Mouse (Mus musculus) heart, postnatal 0 days (tissue): ENCODE data around the gene Csnk1d. TPM values are rescaled to one million over a fixed set of nuclear protein-coding genes. Genes with fewer than 3 reads are reported as not detected.

Source experiments
- ATAC-seq: fragments of 200-750 bp; cut with Nextera tagmentation; 2 replicates; pipeline ENCODE4 v1.8.0; 2017; ENCODE audit warnings: low read depth, moderate number of reproducible peaks, moderate library complexity; ENCODE audit not compliant: insufficient read depth
- DNase-seq: peaks from one replicate; pipeline ENCODE4 v3.0.0-alpha.2; 2016; ENCODE audit warnings: low spot score
- H3K27ac ChIP-seq: fragments of 300-500 bp; sonication (generic); 2 replicates; pipeline ENCODE4 v1.5.1; 2014; ENCODE audit warnings: low read depth, mild to moderate bottlenecking
- H3K27me3 ChIP-seq: fragments of 300-500 bp; sonication (generic); 2 replicates; pipeline ENCODE4 v1.6.1; 2014; ENCODE audit warnings: low read length, mixed read lengths; ENCODE audit not compliant: control insufficient read depth, insufficient read depth
- H3K36me3 ChIP-seq: fragments of 300-500 bp; sonication (generic); replicated peaks from 2 replicates; pipeline ENCODE4 v1.6.1; 2014; ENCODE audit warnings: low read length, mixed read lengths; ENCODE audit not compliant: control insufficient read depth, insufficient read depth
- H3K4me1 ChIP-seq: fragments of 300-500 bp; sonication (generic); 2 replicates; pipeline ENCODE4 v1.6.1; 2014; ENCODE audit warnings: antibody characterized with exemption; ENCODE audit not compliant: control insufficient read depth, insufficient read depth
- H3K4me2 ChIP-seq: fragments of 300-500 bp; sonication (generic); 2 replicates; pipeline ENCODE4 v1.6.1; 2014; ENCODE audit warnings: low read depth, mild to moderate bottlenecking, low read length, moderate library complexity
- H3K4me3 ChIP-seq: fragments of 300-500 bp; sonication (generic); 2 replicates; pipeline ENCODE4 v1.5.1; 2014; ENCODE audit warnings: low read depth, low read length
- H3K9ac ChIP-seq: fragments of 300-500 bp; sonication (generic); replicated peaks from 2 replicates; pipeline ENCODE4 v1.6.1; 2014; ENCODE audit warnings: low read depth, low read length, mixed read lengths
- H3K9me3 ChIP-seq: fragments of 300-500 bp; sonication (generic); replicated peaks from 2 replicates; pipeline ENCODE4 v1.6.1; 2016; ENCODE audit warnings: low read length; ENCODE audit not compliant: control insufficient read depth
- CTCF ChIP-seq: IDR thresholded peaks from 2 replicates; pipeline ENCODE4 v1.5.1; 2016; ENCODE audit warnings: antibody characterized with exemption, control low read depth, low read depth
- EP300 ChIP-seq: IDR thresholded peaks from 2 replicates; pipeline ENCODE4 v1.6.1; 2016; ENCODE audit warnings: antibody characterized with exemption, low read depth
- WGBS: fragments of 180-500 bp; shearing (Covaris S2); extraction: QIAGEN DNeasy Blood & Tissue Kit; methylation state at CpG from one replicate; pipeline ENCODE4 v1.1.7; 2014; 5-methylcytosine and 5-hydroxymethylcytosine counted together
- polyA plus RNA-seq: library from polyadenylated mRNA; unstranded; fragments of >200 nt; fragmentation: Nextera tagmentation; extraction: Ambion mirVana; gene quantifications from 2 replicates; pipeline ENCODE4 v1.2.1, GENCODE M21; 2015
- total RNA-seq: library from RNA; depleted of rRNA; stranded (reverse); fragments of >200 nt; gene quantifications from 2 replicates; pipeline ENCODE4 v1.2.3, GENCODE M21; 2014; ENCODE audit warnings: low replicate concordance

The Csnk1d gene
- total and polyA plus RNA-seq, 2 experiments from 2014 or later, result 46.7 to 51.9 TPM

- Histone ChIP-seq H3K27ac (no peak overlapping the region), H3K27me3 (no peaks in the 10 kb centered on the region), H3K9me3 (no peaks in the 10 kb centered on the region), H3K4me2 (no peak overlapping the region), H3K36me3 (peaks cover 96% of the 10 kb centered on the region), H3K4me1 (no peaks in the 10 kb centered on the region), H3K9ac (no peak overlapping the region), H3K4me3 (no peak overlapping the region)
- TF ChIP-seq CTCF, result no peak
- no peak for TF ChIP-seq EP300
- ATAC-seq, result no peak
- no peak for DNase-seq
- 53% methylated on average over 6 of the region's 6 CpGs for WGBS
Measured at GRCm38 (mm10) chr11:120973318-120973717, 17.8 kb downstream of the Csnk1d start.

- no peak for TF ChIP-seq CTCF
- TF ChIP-seq EP300, result no peak
- Histone ChIP-seq H3K27me3 (no peaks in the 10 kb centered on the region), H3K4me2 (no peak overlapping the region), H3K4me3 (no peak overlapping the region), H3K9me3 (no peaks in the 10 kb centered on the region), H3K4me1 (no peaks in the 10 kb centered on the region), H3K36me3 (peaks cover 97% of the 10 kb centered on the region), H3K27ac (no peak overlapping the region), H3K9ac (no peak overlapping the region)
- DNase-seq, result no peak
- ATAC-seq, result no peak
- WGBS, result 91% methylated on average over 5 of the region's 5 CpGs
Measured at GRCm38 (mm10) chr11:120971237-120971636, 19.9 kb downstream of the Csnk1d start.

DNA sequence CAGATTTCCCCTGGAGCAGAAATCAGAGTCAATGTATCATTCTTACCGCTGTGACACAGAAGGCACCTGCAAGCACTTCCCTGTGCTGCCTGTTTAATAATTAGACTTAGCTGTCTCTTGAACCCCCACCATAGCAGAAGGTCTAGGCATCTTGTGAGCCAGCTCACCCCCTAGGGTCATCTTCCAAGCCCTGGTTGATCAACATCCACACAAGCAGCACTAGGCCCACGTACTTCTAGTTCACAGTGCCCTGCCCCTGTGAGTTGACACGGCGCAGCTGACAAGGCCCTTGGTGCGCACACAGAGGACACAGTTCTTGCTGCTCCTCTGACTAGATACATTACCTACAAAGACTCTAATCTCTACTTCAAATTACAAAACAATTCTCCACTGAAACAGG, 21.4 kb downstream of the Csnk1d start:
- 94% methylated on average over 5 of the region's 5 CpGs for WGBS
- Histone ChIP-seq H3K9me3 (no peaks in the 10 kb centered on the region), H3K36me3 (peaks cover 99% of the 10 kb centered on the region), H3K4me1 (0 out of 2 replicates have a peak, but pooled peaks cover 6% of the 10 kb centered on the region), H3K9ac (no peak overlapping the region), H3K4me2 (no peak overlapping the region), H3K4me3 (no peak overlapping the region), H3K27ac (no peak overlapping the region), H3K27me3 (no peaks in the 10 kb centered on the region)
- TF ChIP-seq CTCF (no peak), EP300 (no peak)
- DNase-seq (no peak), ATAC-seq (no peak)

- 71% methylated on average over 4 of the region's 4 CpGs for WGBS
- no peaks in the 10 kb centered on the region for H3K9me3 ChIP-seq
- peaks cover 93% of the 10 kb centered on the region for H3K36me3 ChIP-seq
- H3K4me3 ChIP-seq, result no peak overlapping the region
- H3K27me3 ChIP-seq, result no peaks in the 10 kb centered on the region
- no peak overlapping the region for H3K9ac ChIP-seq
- no peak overlapping the region for H3K27ac ChIP-seq
- no peak for DNase-seq
- no peak for TF ChIP-seq CTCF
- no peak for TF ChIP-seq EP300
- 0 out of 2 replicates have a peak, but pooled peaks cover 10% of the 10 kb centered on the region for H3K4me1 ChIP-seq
- H3K4me2 ChIP-seq, result no peak overlapping the region
- no peak for ATAC-seq
Measured at GRCm38 (mm10) chr11:120965587-120965986, 25.5 kb downstream of the Csnk1d start.

DNA sequence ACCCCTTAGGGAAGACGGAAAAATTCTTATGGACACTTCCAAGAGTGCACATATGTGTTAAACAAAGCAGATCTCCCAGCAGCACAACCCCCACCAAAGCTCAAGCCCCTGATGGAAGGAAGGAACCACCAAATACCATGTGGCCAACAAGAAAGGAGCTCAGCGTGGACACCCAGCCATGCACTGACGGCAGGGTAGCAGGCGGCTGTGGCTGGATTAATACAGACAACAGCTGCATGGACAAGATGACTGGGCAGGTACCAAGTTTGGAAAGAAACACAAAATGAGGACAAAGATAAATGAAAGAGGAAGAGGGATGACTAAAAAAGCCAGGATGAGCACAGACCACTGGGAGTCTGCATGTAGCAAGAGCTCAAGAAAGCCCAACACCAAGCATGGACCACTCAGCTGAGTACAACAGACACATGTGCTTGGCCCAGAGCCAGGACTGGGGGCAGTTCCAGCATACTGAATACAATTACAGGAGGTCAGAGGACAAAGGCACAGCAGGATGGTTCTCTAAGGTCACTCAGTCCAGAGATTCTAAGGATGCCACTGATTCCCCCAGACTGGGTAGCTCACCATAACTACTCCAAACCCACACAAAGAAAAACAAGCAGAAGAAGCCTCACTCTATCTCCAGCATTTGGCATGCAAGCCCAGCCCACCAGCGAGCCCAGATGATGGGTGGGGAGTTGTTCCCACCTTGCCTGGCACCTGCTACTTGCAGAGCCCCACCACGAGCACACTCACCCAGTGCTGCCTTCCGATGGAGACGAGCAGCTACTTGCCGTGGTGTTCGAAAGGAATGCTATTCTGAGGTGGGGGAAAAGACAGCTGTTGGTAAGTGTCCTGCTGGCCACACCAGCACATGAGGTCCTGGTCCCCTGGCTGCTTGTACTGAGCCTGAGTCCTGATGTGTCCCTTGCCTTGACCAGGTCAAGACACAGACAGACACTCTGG, 26.7 kb downstream of the Csnk1d start:
- WGBS, result 45% methylated on average over 10 of the region's 10 CpGs
- no peaks in the 10 kb centered on the region for H3K9me3 ChIP-seq
- no peak overlapping the region for H3K27ac ChIP-seq
- peak; percentile 52; the same call in 1 of the 2 replicates for ATAC-seq
- H3K27me3 ChIP-seq, result no peaks in the 10 kb centered on the region
- peaks cover 82% of the 10 kb centered on the region for H3K36me3 ChIP-seq
- H3K4me1 ChIP-seq, result peaks cover 16% of the 10 kb centered on the region; the same call in 1 of the 2 replicates
- no peak for DNase-seq
- H3K4me3 ChIP-seq, result no peak overlapping the region
- TF ChIP-seq EP300 (no peak), CTCF (no peak)
- no peak overlapping the region for H3K4me2 ChIP-seq
- H3K9ac ChIP-seq, result no peak overlapping the region
